Mouse (Mus musculus) stomach, postnatal 0 days (tissue): ENCODE measurements around the gene Gatad2b.

ENCODE experiments used
- CTCF ChIP-seq: IDR thresholded peaks from 2 replicates; pipeline ENCODE4 v1.5.1; 2016; ENCODE audit warnings: antibody characterized with exemption, low read depth, mild to moderate bottlenecking, moderate library complexity
- EP300 ChIP-seq: optimal IDR thresholded peaks from 2 replicates; pipeline ENCODE3; 2016; ENCODE audit warnings: antibody characterized with exemption

DNA sequence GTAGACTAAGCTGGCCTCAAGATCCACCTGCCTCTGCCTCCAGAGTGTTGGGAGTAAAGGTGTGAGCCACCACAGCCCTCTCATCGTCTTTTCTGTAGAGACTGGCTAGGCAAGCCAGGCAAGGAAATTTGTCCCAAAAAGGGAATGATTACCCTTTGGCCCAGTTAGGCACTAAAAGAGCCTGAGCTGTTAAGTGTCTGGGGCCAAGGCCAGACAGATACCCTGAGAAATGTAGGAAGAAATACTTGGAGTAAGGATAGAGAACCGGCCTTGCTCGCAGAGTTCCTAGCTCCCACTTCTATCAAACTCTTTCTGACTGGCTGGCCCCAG is 45.4 kb upstream of the Gatad2b start:
- TF ChIP-seq CTCF (no peak), EP300 (no peak)
